Mouse (Mus musculus): ENCODE data around the gene Miox. TPM values are rescaled to one million over a fixed set of nuclear protein-coding genes. Genes with fewer than 3 reads are reported as not detected.

Gene Miox
- 0.21 TPM for polyA plus RNA-seq (2014; fragmentation: Illumina TruSeq; extraction: RNeasy Lipid Tissue Mini Kit (QIAGEN cat#74804); ENCODE audit: low read depth, low replicate concordance)

DNA sequence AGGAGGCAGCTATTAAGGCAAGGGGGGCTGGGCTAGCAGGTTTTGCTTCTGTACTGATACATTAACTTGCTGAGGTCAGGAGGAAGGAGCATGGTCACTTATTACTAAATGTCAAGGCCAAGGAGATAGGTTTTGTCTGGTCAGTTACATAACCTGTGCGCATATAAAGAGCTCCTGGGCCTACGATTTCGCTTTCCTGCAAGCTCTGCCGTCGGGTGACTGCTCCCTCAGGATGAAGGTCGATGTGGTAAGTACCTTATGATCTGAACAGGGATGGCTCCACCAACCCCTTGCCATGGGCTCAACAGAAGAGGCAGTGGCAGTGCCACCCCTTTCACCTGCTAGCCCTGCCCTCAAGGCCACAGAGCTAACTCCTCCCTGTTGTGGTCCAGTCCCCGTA is at the start of gene Miox:
Gene Miox (plus strand): TSS at position 128 of the 400 bp plus-strand sequence.

DNA sequence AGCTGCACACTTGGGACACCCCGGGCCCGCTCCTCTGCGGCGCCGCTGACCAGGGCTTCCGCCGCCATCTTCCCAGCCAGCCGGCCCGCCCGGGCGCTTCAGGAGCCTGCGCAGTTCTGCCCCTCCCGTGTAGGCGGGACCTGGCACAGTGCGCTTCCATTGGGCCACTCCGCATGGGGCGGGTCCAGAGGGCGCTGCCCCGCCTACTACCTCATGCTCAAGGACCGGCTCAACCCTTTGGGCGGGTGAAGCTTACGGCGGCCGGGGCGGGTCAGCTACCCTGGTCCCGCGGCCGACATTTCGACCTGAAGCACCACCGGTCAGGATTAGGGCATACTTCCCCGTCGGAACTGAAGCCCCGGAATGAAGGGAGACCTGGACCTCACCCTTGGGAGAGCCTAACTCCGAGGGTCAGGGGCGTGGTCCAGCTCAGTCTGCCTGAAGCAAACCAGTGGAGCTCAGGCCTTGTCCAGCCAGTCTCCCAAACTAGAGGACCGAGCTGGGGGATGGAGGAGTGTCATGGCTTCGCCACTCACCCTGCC is 18.9 kb upstream of the Miox start, which contains the start of gene Sbf1:
Gene Sbf1 (minus strand): TSS at position 122 of the 542 bp plus-strand sequence.

DNA sequence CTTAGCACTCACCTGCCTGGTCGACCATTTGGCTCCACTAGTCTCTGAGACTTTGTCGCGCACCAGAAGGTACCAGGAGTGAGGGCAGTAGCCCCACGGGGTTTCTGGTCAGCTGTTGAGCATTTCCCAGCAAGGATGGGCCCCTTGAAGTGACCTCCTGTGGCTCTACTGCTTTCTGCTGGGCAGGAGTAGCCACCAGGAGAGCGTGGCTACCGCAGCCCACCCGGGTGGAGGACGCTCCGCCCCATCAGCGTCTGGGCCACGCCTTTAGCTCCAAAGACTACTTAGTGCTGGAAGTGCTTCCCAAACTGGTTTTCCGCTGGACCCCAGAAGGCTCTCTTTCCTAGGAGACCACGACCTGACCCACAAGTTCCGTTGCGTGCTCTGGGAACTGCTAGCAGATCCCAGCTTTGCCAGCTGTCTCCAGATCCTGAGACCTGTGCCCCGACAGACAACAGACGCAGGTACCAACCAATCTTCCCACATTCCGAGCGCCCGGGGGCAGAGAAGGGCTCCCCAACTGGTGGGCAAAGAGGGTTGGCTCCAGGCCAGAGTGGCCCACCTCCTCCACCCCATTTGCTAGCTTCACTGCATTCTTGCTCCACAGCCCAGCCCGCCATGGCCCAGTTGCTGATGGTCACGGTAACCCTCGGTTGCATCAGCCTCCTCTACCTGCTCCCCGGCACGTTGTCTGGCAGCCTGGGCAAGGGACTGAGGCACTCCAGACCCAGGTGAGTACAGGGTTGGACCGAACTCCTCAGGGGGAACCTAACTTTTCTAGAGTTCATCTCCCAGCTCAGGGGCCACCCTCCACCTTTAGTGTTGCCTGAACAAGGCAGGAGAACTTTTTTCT is 11.3 kb upstream of the Miox start, which contains the start of gene Adm2:
Gene Adm2 (plus strand): TSS at position 51 of the 853 bp plus-strand sequence.

DNA sequence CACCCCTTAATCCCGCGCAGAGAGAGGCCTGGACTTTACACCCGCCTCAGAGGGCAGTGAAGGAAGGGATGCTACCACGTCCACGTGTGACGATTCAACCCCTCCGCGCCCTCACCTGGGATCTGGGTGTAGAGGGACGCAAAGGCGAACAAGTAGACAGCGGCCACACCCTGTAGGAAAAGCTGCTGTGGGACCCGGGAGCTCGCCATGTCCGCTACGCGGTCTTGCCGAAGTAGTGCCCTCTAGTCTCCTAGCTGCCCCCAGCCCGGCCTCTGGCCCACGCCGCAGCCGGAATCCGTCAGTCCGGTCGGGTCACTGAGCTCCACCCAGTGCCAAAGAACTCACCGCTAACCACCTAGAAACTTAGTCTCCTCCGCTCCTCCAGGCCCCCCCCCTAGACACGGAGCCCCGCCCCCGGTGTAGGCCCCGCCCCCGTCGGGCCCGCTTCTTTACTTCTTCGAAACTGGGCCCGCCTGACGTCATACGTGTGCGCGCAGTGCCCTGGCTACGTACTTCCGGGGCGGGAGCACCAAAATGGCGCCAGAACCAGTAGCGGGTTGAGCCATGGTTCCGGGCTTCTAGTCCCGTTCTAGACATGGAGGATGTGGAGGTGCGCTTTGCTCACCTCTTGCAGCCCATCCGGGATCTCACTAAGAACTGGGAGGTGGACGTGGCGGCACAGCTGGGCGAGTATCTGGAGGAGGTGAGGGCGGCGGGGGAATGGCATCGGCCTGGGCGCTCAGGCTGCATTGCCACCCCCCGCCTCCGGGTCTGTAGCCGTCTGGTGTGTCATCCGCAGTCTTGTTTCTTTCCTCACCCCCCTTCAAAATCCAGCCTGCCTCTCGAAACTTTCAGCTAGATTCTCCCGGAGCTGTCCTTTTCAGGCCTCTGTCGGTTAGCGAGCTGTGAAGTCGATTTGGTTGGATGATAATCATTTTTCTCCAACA is 21.3 kb downstream of the Miox start, which contains the start of the genes Lmf2 and Ncaph2:
Gene Lmf2 (minus strand): TSS at position 419 of the 947 bp plus-strand sequence.
Gene Ncaph2 (plus strand): TSS at position 479 of the 947 bp plus-strand sequence.

DNA sequence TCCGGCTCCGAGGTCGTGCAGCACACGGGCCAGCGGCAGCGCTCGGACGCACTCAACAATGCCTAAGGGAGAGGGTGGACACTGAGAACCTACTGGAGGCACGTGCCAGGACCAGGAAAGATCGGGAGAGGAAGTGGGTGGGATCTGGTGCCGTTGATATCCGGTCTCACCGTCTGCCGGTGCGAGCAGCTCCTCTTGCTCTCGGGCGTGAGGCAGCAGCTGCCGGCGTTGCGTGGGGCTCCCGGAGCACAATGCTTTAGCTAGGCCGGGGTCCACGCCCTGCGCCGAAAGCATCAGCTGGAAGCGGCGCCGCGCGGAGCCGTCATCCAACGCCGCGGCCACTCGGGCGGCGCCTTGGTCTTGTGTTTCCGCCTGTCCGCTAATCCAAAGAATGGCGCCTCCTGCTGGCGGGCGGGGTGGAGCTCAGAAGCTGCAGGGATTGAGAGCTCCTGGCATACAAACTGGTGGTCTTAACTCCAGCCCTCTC is 39.6 kb downstream of the Miox start, which contains the start of gene Sco2:
Gene Sco2 (minus strand): TSS at position 85 of the 487 bp plus-strand sequence.

DNA sequence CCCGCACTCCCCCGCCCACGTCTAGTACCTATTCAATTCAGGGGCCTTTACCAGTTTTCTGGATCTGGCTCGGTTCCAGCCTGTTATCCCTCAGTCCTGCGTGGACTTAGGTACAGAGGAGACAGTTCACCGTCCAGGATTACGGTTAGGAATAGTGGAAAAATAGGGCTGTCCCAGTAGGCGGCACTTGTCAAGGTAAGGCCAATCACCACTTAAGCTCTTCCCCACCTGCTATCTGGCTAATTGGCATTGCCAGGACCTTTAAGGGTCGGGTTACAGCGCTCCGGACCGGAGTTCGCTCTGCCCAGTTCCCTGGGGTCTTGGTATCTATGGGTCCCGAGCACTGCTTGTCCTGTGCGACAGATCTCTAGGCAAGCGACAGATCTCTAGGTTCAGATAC is 42.8 kb downstream of the Miox start, which contains the start of gene Tymp:
Gene Tymp (minus strand): TSS at position 83 of the 400 bp plus-strand sequence.

DNA sequence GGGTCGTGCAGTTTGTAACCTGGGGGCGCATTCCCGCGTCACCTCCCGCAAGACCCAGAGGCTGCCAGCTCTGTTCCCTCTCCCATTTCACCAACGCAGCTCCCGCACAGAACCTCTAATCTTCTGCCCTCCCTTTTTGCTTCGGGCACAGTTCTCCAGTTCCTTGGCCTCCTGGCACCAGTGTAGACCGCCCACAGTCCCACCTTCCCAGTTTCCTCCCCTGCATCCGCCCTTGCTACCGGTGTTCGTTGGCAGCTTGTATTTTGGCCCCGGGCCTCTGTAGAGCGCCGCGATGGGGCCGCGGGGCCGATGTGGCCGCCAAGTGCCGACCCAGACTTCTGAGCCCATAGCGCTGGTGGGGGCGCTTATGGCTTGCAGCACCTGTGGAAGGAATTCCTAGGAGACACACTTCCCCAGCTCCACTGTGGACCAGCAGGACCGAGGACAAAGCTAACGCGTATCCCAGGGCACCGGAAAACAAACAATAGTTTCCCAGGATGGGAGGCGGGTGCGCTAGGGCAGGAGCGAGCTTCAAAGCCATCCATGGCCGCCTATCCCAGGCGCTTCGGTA is 44.7 kb downstream of the Miox start, which contains the start of gene Odf3b:
Gene Odf3b (minus strand): TSS at position 452 of the 571 bp plus-strand sequence.

DNA sequence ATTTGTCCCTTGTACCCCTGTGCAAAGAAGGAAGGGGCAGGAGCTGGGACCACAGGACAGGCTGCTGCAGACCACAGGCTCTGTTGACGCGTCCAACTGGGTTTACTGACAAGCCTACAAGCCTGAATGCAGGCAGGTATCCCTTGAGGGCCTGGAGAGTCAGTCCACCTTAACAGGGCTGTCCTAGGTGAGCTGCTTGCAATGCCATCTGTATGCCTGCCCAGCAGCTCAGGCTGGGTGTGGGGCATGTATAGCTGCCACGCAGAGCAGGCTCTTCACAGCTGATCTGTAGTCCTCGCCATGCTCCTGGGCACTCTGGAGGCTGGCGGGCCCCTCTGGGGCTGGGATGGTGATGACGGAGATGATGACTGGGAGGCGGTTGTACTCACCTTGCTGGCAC is 50.4 kb downstream of the Miox start, which contains the start of gene Klhdc7b:
Gene Klhdc7b (plus strand): TSS at position 301 of the 400 bp plus-strand sequence.

Other genes with a start within 250 kb of the Miox start
- 1.8 TPM for gene Selenoo, start 245.3 kb upstream of the Miox start, polyA plus RNA-seq (2014; fragmentation: Illumina TruSeq; extraction: RNeasy Lipid Tissue Mini Kit (QIAGEN cat#74804); ENCODE audit: low read depth, low replicate concordance)
- gene Tubgcp6, start 211.3 kb upstream of the Miox start, polyA plus RNA-seq (2014; fragmentation: Illumina TruSeq; extraction: RNeasy Lipid Tissue Mini Kit (QIAGEN cat#74804); ENCODE audit: low read depth, low replicate concordance) = 1.2 TPM
- not detected for gene Hdac10, start 205.7 kb upstream of the Miox start, polyA plus RNA-seq (2014; fragmentation: Illumina TruSeq; extraction: RNeasy Lipid Tissue Mini Kit (QIAGEN cat#74804); ENCODE audit: low read depth, low replicate concordance)
- 0.18 TPM for gene Mapk12, start 193.7 kb upstream of the Miox start, polyA plus RNA-seq (2014; fragmentation: Illumina TruSeq; extraction: RNeasy Lipid Tissue Mini Kit (QIAGEN cat#74804); ENCODE audit: low read depth, low replicate concordance)
- gene Mapk11, start 184.8 kb upstream of the Miox start, polyA plus RNA-seq (2014; fragmentation: Illumina TruSeq; extraction: RNeasy Lipid Tissue Mini Kit (QIAGEN cat#74804); ENCODE audit: low read depth, low replicate concordance) = 0.31 TPM
- 4.6 TPM for gene Plxnb2, start 153.6 kb upstream of the Miox start, polyA plus RNA-seq (2014; fragmentation: Illumina TruSeq; extraction: RNeasy Lipid Tissue Mini Kit (QIAGEN cat#74804); ENCODE audit: low read depth, low replicate concordance)
- gene Dennd6b, start 137.9 kb upstream of the Miox start, polyA plus RNA-seq (2014; fragmentation: Illumina TruSeq; extraction: RNeasy Lipid Tissue Mini Kit (QIAGEN cat#74804); ENCODE audit: low read depth, low replicate concordance) = 1.0 TPM
- gene Ppp6r2, start 122.8 kb upstream of the Miox start, polyA plus RNA-seq (2014; fragmentation: Illumina TruSeq; extraction: RNeasy Lipid Tissue Mini Kit (QIAGEN cat#74804); ENCODE audit: low read depth, low replicate concordance) = 16.1 TPM
- gene Sbf1, start 19.1 kb upstream of the Miox start, polyA plus RNA-seq (2014; fragmentation: Illumina TruSeq; extraction: RNeasy Lipid Tissue Mini Kit (QIAGEN cat#74804); ENCODE audit: low read depth, low replicate concordance) = 5.4 TPM
- gene Adm2, start 11.7 kb upstream of the Miox start, polyA plus RNA-seq (2014; fragmentation: Illumina TruSeq; extraction: RNeasy Lipid Tissue Mini Kit (QIAGEN cat#74804); ENCODE audit: low read depth, low replicate concordance) = not detected
- 1.1 TPM for gene Lmf2, start 21.3 kb downstream of the Miox start, polyA plus RNA-seq (2014; fragmentation: Illumina TruSeq; extraction: RNeasy Lipid Tissue Mini Kit (QIAGEN cat#74804); ENCODE audit: low read depth, low replicate concordance)
- gene Ncaph2, start 21.3 kb downstream of the Miox start, polyA plus RNA-seq (2014; fragmentation: Illumina TruSeq; extraction: RNeasy Lipid Tissue Mini Kit (QIAGEN cat#74804); ENCODE audit: low read depth, low replicate concordance) = 9.2 TPM
- gene Sco2, start 39.4 kb downstream of the Miox start, polyA plus RNA-seq (2014; fragmentation: Illumina TruSeq; extraction: RNeasy Lipid Tissue Mini Kit (QIAGEN cat#74804); ENCODE audit: low read depth, low replicate concordance) = 0.62 TPM
- not detected for gene Tymp, start 42.6 kb downstream of the Miox start, polyA plus RNA-seq (2014; fragmentation: Illumina TruSeq; extraction: RNeasy Lipid Tissue Mini Kit (QIAGEN cat#74804); ENCODE audit: low read depth, low replicate concordance)
- not detected for gene Odf3b, start 44.9 kb downstream of the Miox start, polyA plus RNA-seq (2014; fragmentation: Illumina TruSeq; extraction: RNeasy Lipid Tissue Mini Kit (QIAGEN cat#74804); ENCODE audit: low read depth, low replicate concordance)
- gene Klhdc7b, start 50.5 kb downstream of the Miox start, polyA plus RNA-seq (2014; fragmentation: Illumina TruSeq; extraction: RNeasy Lipid Tissue Mini Kit (QIAGEN cat#74804); ENCODE audit: low read depth, low replicate concordance) = not detected
- gene Syce3, start 76.1 kb downstream of the Miox start, polyA plus RNA-seq (2014; fragmentation: Illumina TruSeq; extraction: RNeasy Lipid Tissue Mini Kit (QIAGEN cat#74804); ENCODE audit: low read depth, low replicate concordance) = 49.1 TPM
- gene Cpt1b, start 91.5 kb downstream of the Miox start, polyA plus RNA-seq (2014; fragmentation: Illumina TruSeq; extraction: RNeasy Lipid Tissue Mini Kit (QIAGEN cat#74804); ENCODE audit: low read depth, low replicate concordance) = 21.4 TPM
- 8.2 TPM for gene C730034F03Rik, start 95.2 kb downstream of the Miox start, polyA plus RNA-seq (2014; fragmentation: Illumina TruSeq; extraction: RNeasy Lipid Tissue Mini Kit (QIAGEN cat#74804); ENCODE audit: low read depth, low replicate concordance)
- gene Gm44502, start 95.3 kb downstream of the Miox start, polyA plus RNA-seq (2014; fragmentation: Illumina TruSeq; extraction: RNeasy Lipid Tissue Mini Kit (QIAGEN cat#74804); ENCODE audit: low read depth, low replicate concordance) = 0.28 TPM
- 36.5 TPM for gene Chkb, start 95.5 kb downstream of the Miox start, polyA plus RNA-seq (2014; fragmentation: Illumina TruSeq; extraction: RNeasy Lipid Tissue Mini Kit (QIAGEN cat#74804); ENCODE audit: low read depth, low replicate concordance)
- 2.8 TPM for gene Mapk8ip2, start 119.5 kb downstream of the Miox start, polyA plus RNA-seq (2014; fragmentation: Illumina TruSeq; extraction: RNeasy Lipid Tissue Mini Kit (QIAGEN cat#74804); ENCODE audit: low read depth, low replicate concordance)
- gene Arsa, start 143.0 kb downstream of the Miox start, polyA plus RNA-seq (2014; fragmentation: Illumina TruSeq; extraction: RNeasy Lipid Tissue Mini Kit (QIAGEN cat#74804); ENCODE audit: low read depth, low replicate concordance) = 24.8 TPM
- 0.06 TPM for gene Shank3, start 165.2 kb downstream of the Miox start, polyA plus RNA-seq (2014; fragmentation: Illumina TruSeq; extraction: RNeasy Lipid Tissue Mini Kit (QIAGEN cat#74804); ENCODE audit: low read depth, low replicate concordance)
- 190 TPM for gene Acr, start 233.9 kb downstream of the Miox start, polyA plus RNA-seq (2014; fragmentation: Illumina TruSeq; extraction: RNeasy Lipid Tissue Mini Kit (QIAGEN cat#74804); ENCODE audit: low read depth, low replicate concordance)

All from testis, adult 10 weeks (tissue).